29 mouse cellular contexts compared by ENCODE assay signal in the genomic region with DNA sequence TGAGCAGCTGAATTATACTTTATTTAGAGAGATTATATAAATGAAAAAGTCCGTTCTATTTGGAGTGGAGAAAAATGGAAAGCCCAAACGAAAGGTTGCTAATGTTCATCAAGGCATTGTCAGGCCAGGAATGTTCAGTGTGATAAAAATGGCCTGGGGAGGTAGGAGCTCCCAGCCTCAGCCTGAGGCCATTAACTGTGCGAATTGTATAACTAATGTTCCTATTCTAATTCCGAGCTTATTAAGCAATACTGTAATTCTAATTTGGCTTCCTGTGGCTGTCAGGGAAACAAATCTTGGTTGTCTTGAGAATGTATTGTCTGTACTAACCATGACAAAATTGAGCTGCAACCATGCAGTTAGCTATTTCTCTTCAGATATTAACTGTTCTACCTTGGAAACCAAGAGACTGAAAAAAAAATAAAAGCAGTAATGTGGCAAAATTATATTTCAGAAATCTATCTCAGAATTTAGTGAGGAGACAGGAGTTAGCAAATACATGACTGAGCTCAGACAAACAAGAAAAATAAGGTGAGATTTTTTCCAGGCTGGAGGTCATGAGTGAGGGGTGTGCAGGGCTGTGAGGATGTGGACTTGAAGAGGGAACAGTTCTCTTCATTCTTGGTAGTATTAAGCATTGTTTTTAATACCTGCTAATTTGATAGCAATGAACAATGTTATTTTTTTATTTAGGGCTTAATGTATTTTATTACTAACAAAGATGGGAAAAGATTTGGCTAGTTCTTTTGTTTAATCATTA. TPM values are rescaled to one million over a fixed set of nuclear protein-coding genes. Genes with fewer than 3 reads are reported as not detected.
DNase-seq lines count a peak whose midpoint lies in the region; ATAC-seq and TF ChIP-seq lines count a peak whose summit lies in the region.
"Had no signal": no experiment of that assay in that cellular context is flagged by ENCODE, and none has a peak within 500 bp of the region (broad histone marks: within the 10 kb centered on the region; RNA-seq: fewer than 3 reads in every experiment).

No protein-coding gene starts in this region.

- intact Hi-C loops in heart, postnatal 25 days (cut with DNase I) = no loop called here

- WGBS in forebrain, embryonic 14.5 days = 26% methylated on average over 4 of the region's 4 CpGs
- 26% methylated on average over 4 of the region's 4 CpGs for WGBS in forebrain, embryonic 15.5 days
- 56% methylated on average over 4 of the region's 4 CpGs for WGBS in neural tube, embryonic 11.5 days
- WGBS in midbrain, embryonic 16.5 days = 32% methylated on average over 4 of the region's 4 CpGs
- 48% methylated on average over 4 of the region's 4 CpGs for WGBS in lung, adult 2 months

- ATAC-seq in forebrain, embryonic 14.5 days = no peak
- ATAC-seq in forebrain, embryonic 15.5 days (replicated peaks) = no peak; the same call in 1 of the 2 replicates
- ATAC-seq in neural tube, embryonic 11.5 days (ENCODE audit: insufficient read depth, low FRiP score, low TSS enrichment) = peak; percentile 64
- peak; percentile 45; the same call in 1 of the 2 replicates for ATAC-seq in midbrain, embryonic 16.5 days
- ATAC-seq: intestine, embryonic 16.5 days; liver, postnatal 0 days had no signal

- no peak overlapping the region for H3K4me2 ChIP-seq in forebrain, embryonic 14.5 days (ENCODE audit: low read length)
- no peak overlapping the region for H3K4me2 ChIP-seq in forebrain, embryonic 15.5 days (replicated peaks)
- no peak overlapping the region for H3K4me2 ChIP-seq in neural tube, embryonic 11.5 days (ENCODE audit: low read depth)
- no peak overlapping the region for H3K4me2 ChIP-seq in midbrain, embryonic 16.5 days (ENCODE audit: low read length)
- H3K4me2 ChIP-seq: embryonic facial prominence, embryonic 15.5 days; hindbrain, embryonic 15.5 days had no signal

- H3K4me1 ChIP-seq in forebrain, embryonic 14.5 days (ENCODE audit: control insufficient read depth, insufficient read depth, low read length) = peaks cover 6% of the 10 kb centered on the region
- H3K4me1 ChIP-seq in forebrain, embryonic 15.5 days = peaks cover 14% of the 10 kb centered on the region
- no peaks in the 10 kb centered on the region for H3K4me1 ChIP-seq in neural tube, embryonic 11.5 days (ENCODE audit: control insufficient read depth, insufficient read depth, low read length)
- peaks cover 6% of the 10 kb centered on the region; the same call in 1 of the 2 replicates for H3K4me1 ChIP-seq in midbrain, embryonic 16.5 days (ENCODE audit: control insufficient read depth, insufficient read depth, low read length)
- H3K4me1 ChIP-seq in lung, adult 2 months (ENCODE audit: control insufficient read depth, insufficient read depth, low read length) = no peaks in the 10 kb centered on the region
- H3K4me1 ChIP-seq: embryonic facial prominence, embryonic 15.5 days had no signal

- H3K27me3 ChIP-seq in forebrain, embryonic 14.5 days (replicated peaks; ENCODE audit: control insufficient read depth, insufficient read depth, low read length) = no peaks in the 10 kb centered on the region
- H3K27me3 ChIP-seq in forebrain, embryonic 15.5 days = no peaks in the 10 kb centered on the region
- H3K27me3 ChIP-seq in neural tube, embryonic 11.5 days (ENCODE audit: control insufficient read depth, insufficient read depth, low read length) = no peaks in the 10 kb centered on the region
- no peaks in the 10 kb centered on the region for H3K27me3 ChIP-seq in midbrain, embryonic 16.5 days (ENCODE audit: control insufficient read depth, insufficient read depth, low read depth, low read length)
- H3K27me3 ChIP-seq: embryonic facial prominence, embryonic 15.5 days; hindbrain, embryonic 15.5 days had no signal

- H3K9ac ChIP-seq in forebrain, embryonic 14.5 days (ENCODE audit: low read length) = no peak overlapping the region
- no peak overlapping the region for H3K9ac ChIP-seq in forebrain, embryonic 15.5 days (replicated peaks)
- no peak overlapping the region for H3K9ac ChIP-seq in neural tube, embryonic 11.5 days (ENCODE audit: low read length)
- no peak overlapping the region for H3K9ac ChIP-seq in midbrain, embryonic 16.5 days (ENCODE audit: low read depth, low read length)
- H3K9ac ChIP-seq: embryonic facial prominence, embryonic 15.5 days; hindbrain, embryonic 15.5 days; liver, postnatal 0 days had no signal

- no peak for TF ChIP-seq POLR2A in lung, adult 2 months (IDR thresholded peaks at IDR 0.05; ENCODE audit: borderline replicate concordance, extremely low read depth, low read depth, low read length)

- no peak overlapping the region for H3K4me3 ChIP-seq in forebrain, embryonic 14.5 days (ENCODE audit: low read depth, low read length)
- no peak overlapping the region for H3K4me3 ChIP-seq in forebrain, embryonic 15.5 days
- H3K4me3 ChIP-seq in neural tube, embryonic 11.5 days (ENCODE audit: low read depth, low read length) = no peak overlapping the region
- no peak overlapping the region for H3K4me3 ChIP-seq in midbrain, embryonic 16.5 days (ENCODE audit: low read depth, low read length)
- H3K4me3 ChIP-seq in lung, adult 2 months (replicated peaks; ENCODE audit: extremely low read depth, low read depth, low read length) = no peak overlapping the region
- H3K4me3 ChIP-seq: embryonic facial prominence, embryonic 15.5 days; hindbrain, embryonic 15.5 days; layer of hippocampus, adult 2 months had no signal

- H3K36me3 ChIP-seq in forebrain, embryonic 14.5 days (ENCODE audit: control insufficient read depth, insufficient read depth, low read length) = no peaks in the 10 kb centered on the region
- no peaks in the 10 kb centered on the region for H3K36me3 ChIP-seq in forebrain, embryonic 15.5 days
- H3K36me3 ChIP-seq in neural tube, embryonic 11.5 days (ENCODE audit: control insufficient read depth, insufficient read depth, low read length) = no peaks in the 10 kb centered on the region
- H3K36me3 ChIP-seq in midbrain, embryonic 16.5 days (ENCODE audit: control insufficient read depth, insufficient read depth, low read length) = no peaks in the 10 kb centered on the region
- H3K36me3 ChIP-seq: embryonic facial prominence, embryonic 15.5 days; hindbrain, embryonic 15.5 days had no signal

- no peak overlapping the region for H3K27ac ChIP-seq in forebrain, embryonic 14.5 days (ENCODE audit: low read depth, low read length)
- no peak overlapping the region for H3K27ac ChIP-seq in forebrain, embryonic 15.5 days (replicated peaks)
- H3K27ac ChIP-seq in neural tube, embryonic 11.5 days (ENCODE audit: low read depth, low read length) = no peak overlapping the region
- no peak overlapping the region for H3K27ac ChIP-seq in midbrain, embryonic 16.5 days (ENCODE audit: low read length)
- H3K27ac ChIP-seq: embryonic facial prominence, embryonic 15.5 days; hindbrain, embryonic 15.5 days; layer of hippocampus, adult 2 months; stomach, postnatal 0 days had no signal

- DNase-seq in forebrain, embryonic 14.5 days (ENCODE audit: low spot score) = peak; percentile 33
- no peak for DNase-seq in neural tube, embryonic 11.5 days (ENCODE audit: low spot score)
- DNase-seq in neural tube, embryonic 10.5 days (ENCODE audit: extremely low spot score, low spot score) = no peak
- DNase-seq in heart, postnatal 25 days (ENCODE audit: low spot score) = no peak
- DNase-seq in frontal cortex, postnatal 10 days (ENCODE audit: low spot score in 2 of 2) = no peak
- no peak for DNase-seq in lung, adult 2 months
- DNase-seq: adrenal gland, postnatal 25 days; cerebellum, adult 11 months; cerebellum, adult 9-11 months; kidney, adult 9 months; kidney, postnatal 14 days; layer of hippocampus, postnatal 36 days; liver, postnatal 0 days; lung, postnatal 10 days; right cerebral cortex, postnatal 14 days; thymus, adult 2 months; thymus, postnatal 4 days had no signal

- H3K9me3 ChIP-seq in forebrain, embryonic 14.5 days (replicated peaks; ENCODE audit: control insufficient read depth, low read length) = no peaks in the 10 kb centered on the region
- no peaks in the 10 kb centered on the region for H3K9me3 ChIP-seq in forebrain, embryonic 15.5 days
- no peaks in the 10 kb centered on the region for H3K9me3 ChIP-seq in neural tube, embryonic 11.5 days (ENCODE audit: control insufficient read depth, low read length)
- no peaks in the 10 kb centered on the region for H3K9me3 ChIP-seq in midbrain, embryonic 16.5 days (replicated peaks; ENCODE audit: control insufficient read depth, low read length, poor library complexity, severe bottlenecking)
- H3K9me3 ChIP-seq: embryonic facial prominence, embryonic 15.5 days; hindbrain, embryonic 15.5 days had no signal

- TF ChIP-seq CTCF in lung, adult 2 months (IDR thresholded peaks at IDR 0.05; ENCODE audit: insufficient read depth, low read length) = no peak

RNA-seq across cellular contexts. Expression of a gene that starts 36.8 kb away (rescaled TPM):
- 0.10 TPM in 1 of 2 replicates, not detected in the other for polyA plus RNA-seq in forebrain, embryonic 14.5 days (2014; fragmentation: Nextera tagmentation; extraction: Ambion mirVana)
- polyA plus RNA-seq in forebrain, embryonic 15.5 days (2015; fragmentation: Nextera tagmentation; extraction: Ambion mirVana) = not detected in 2 replicates
- 0.19 TPM in 1 of 2 replicates, not detected in the other for polyA plus RNA-seq in neural tube, embryonic 11.5 days (2014; fragmentation: Nextera tagmentation; extraction: Ambion mirVana)
- 0.09 TPM in 1 of 2 replicates, not detected in the other for polyA plus RNA-seq in midbrain, embryonic 16.5 days (2015; fragmentation: Nextera tagmentation; extraction: Ambion mirVana)
- total RNA-seq in heart, postnatal 25 days (2021) = not detected
- not detected in 2 replicates for polyA plus RNA-seq in lung, adult 2 months (2012; rRNA removed)
- total RNA-seq: common myeloid progenitor, adult 5-6 weeks; gastrocnemius, adult 8-10 months; layer of hippocampus, adult 2 months; liver, adult 2 months; megakaryocyte progenitor cell, adult 5-6 weeks had no signal
- polyA plus RNA-seq: intestine, embryonic 16.5 days; limb, embryonic 11.5 days; liver, adult 2 months; liver, postnatal 0 days; stomach, postnatal 0 days; thymus, adult 2 months had no signal

Comparison
In these comparisons a context has a peak if more than half of its experiments do, and no peak if none do; other contexts are left out.
1. ATAC-seq: peak in neural tube, embryonic 11.5 days (single experiment) and midbrain, embryonic 16.5 days (single experiment); none in forebrain, embryonic 14.5 days (single experiment) and forebrain, embryonic 15.5 days (single experiment).